Mouse (Mus musculus): ENCODE measurements around the gene Klf15.

Klf15 gene

GRCm38 (mm10) chr6:90462181-90462706, at the start of gene Klf15:
TSS of gene Klf15 (plus strand) at chr6:90462576.
- DNase-seq (ENCODE audit: extremely low spot score), result peak; percentile 77

GRCm38 (mm10) chr6:90422565-90422964, 39.8 kb upstream of the Klf15 start:
- peak; percentile 75 for DNase-seq (ENCODE audit: extremely low spot score)

GRCm38 (mm10) chr6:90425361-90425760, 37.0 kb upstream of the Klf15 start:
- no peak for DNase-seq (ENCODE audit: extremely low spot score)

- no peak for DNase-seq (ENCODE audit: extremely low spot score)
Observed at GRCm38 (mm10) chr6:90426003-90426402, 36.4 kb upstream of the Klf15 start.

- peak; percentile 84 for DNase-seq (ENCODE audit: extremely low spot score)
Observed at GRCm38 (mm10) chr6:90428380-90428974, 33.9 kb upstream of the Klf15 start, which contains the start of gene Cfap100. TSS of gene Cfap100 (minus strand) at chr6:90428797.

GRCm38 (mm10) chr6:90429911-90430310, 32.5 kb upstream of the Klf15 start:
- no peak for DNase-seq (ENCODE audit: extremely low spot score)

- no peak for DNase-seq (ENCODE audit: extremely low spot score)
Observed at GRCm38 (mm10) chr6:90431487-90431886, 30.9 kb upstream of the Klf15 start.

- DNase-seq (ENCODE audit: extremely low spot score), result no peak
Observed at GRCm38 (mm10) chr6:90434687-90435086, 27.7 kb upstream of the Klf15 start.

GRCm38 (mm10) chr6:90435195-90435618, 27.2 kb upstream of the Klf15 start:
- peak; percentile 62 for DNase-seq (ENCODE audit: extremely low spot score)

GRCm38 (mm10) chr6:90436192-90436907, 26.0 kb upstream of the Klf15 start:
- no peak for DNase-seq (ENCODE audit: extremely low spot score)

GRCm38 (mm10) chr6:90437041-90437440, 25.3 kb upstream of the Klf15 start:
- no peak for DNase-seq (ENCODE audit: extremely low spot score)

- no peak for DNase-seq (ENCODE audit: extremely low spot score)
Observed at GRCm38 (mm10) chr6:90446883-90447282, 15.5 kb upstream of the Klf15 start.

GRCm38 (mm10) chr6:90450179-90450578, 12.2 kb upstream of the Klf15 start:
- DNase-seq (ENCODE audit: extremely low spot score), result peak; percentile 62

GRCm38 (mm10) chr6:90450697-90451096, 11.7 kb upstream of the Klf15 start:
- DNase-seq (ENCODE audit: extremely low spot score), result no peak

- no peak for DNase-seq (ENCODE audit: extremely low spot score)
Observed at GRCm38 (mm10) chr6:90451512-90451911, 10.9 kb upstream of the Klf15 start.

GRCm38 (mm10) chr6:90452603-90453002, 9.8 kb upstream of the Klf15 start:
- DNase-seq (ENCODE audit: extremely low spot score), result no peak

- no peak for DNase-seq (ENCODE audit: extremely low spot score)
Observed at GRCm38 (mm10) chr6:90453751-90454150, 8.6 kb upstream of the Klf15 start.

GRCm38 (mm10) chr6:90457421-90457820, 5.0 kb upstream of the Klf15 start:
- no peak for DNase-seq (ENCODE audit: extremely low spot score)

- no peak for DNase-seq (ENCODE audit: extremely low spot score)
Observed at GRCm38 (mm10) chr6:90461181-90461580, 1.2 kb upstream of the Klf15 start.

GRCm38 (mm10) chr6:90461771-90462170, 605 bp upstream of the Klf15 start:
- no peak for DNase-seq (ENCODE audit: extremely low spot score)

GRCm38 (mm10) chr6:90462841-90463227, 458 bp downstream of the Klf15 start:
- DNase-seq (ENCODE audit: extremely low spot score), result no peak

- peak; percentile 83 for DNase-seq (ENCODE audit: extremely low spot score)
Observed at GRCm38 (mm10) chr6:90463228-90463862, 969 bp downstream of the Klf15 start.

Measured in embryo, embryonic 9.5 days (tissue).